Mouse (Mus musculus) gastrocnemius, postnatal 10 days (tissue): Measurements from ENCODE around the gene Sstr4. TPM values are rescaled to one million over a fixed set of nuclear protein-coding genes. Genes with fewer than 3 reads are reported as not detected.

Source experiments
- DNase-seq: peaks from one replicate; pipeline ENCODE4 v3.0.0; 2021; ENCODE audit warnings: mixed read lengths
- total RNA-seq, 2 experiments: library from RNA; stranded (reverse); gene quantifications; 2 replicates each; pipeline ENCODE4 v1.2.3; 2021

The Sstr4 gene
- total RNA-seq, 2 experiments from 2014 or later, result 0.38 to 0.72 TPM

- DNase-seq, result no peak
Measured at GRCm38 (mm10) chr2:148430941-148431340, 35.8 kb downstream of the Sstr4 start.

GRCm38 (mm10) chr2:148432346-148432745 lies 37.2 kb downstream of the Sstr4 start:
- no peak for DNase-seq

- no peak for DNase-seq
Measured at GRCm38 (mm10) chr2:148436285-148436684, 41.1 kb downstream of the Sstr4 start.

GRCm38 (mm10) chr2:148439691-148440276 lies 44.6 kb downstream of the Sstr4 start:
- no peak for DNase-seq

GRCm38 (mm10) chr2:148441421-148441820 lies 46.3 kb downstream of the Sstr4 start:
- DNase-seq, result no peak

- no peak for DNase-seq
Measured at GRCm38 (mm10) chr2:148442172-148442571, 47.0 kb downstream of the Sstr4 start.

- DNase-seq, result no peak
Measured at GRCm38 (mm10) chr2:148442710-148443109, 47.6 kb downstream of the Sstr4 start.

GRCm38 (mm10) chr2:148443249-148443958 lies 48.3 kb downstream of the Sstr4 start, which contains the start of gene Cd93:
TSS of gene Cd93 (minus strand) at chr2:148443563.
- peak; percentile 13 for DNase-seq

- no peak for DNase-seq
Measured at GRCm38 (mm10) chr2:148444472-148444871, 49.3 kb downstream of the Sstr4 start.

GRCm38 (mm10) chr2:148445616-148446015 lies 50.5 kb downstream of the Sstr4 start:
- DNase-seq, result no peak

Other genes with a start within 250 kb of the Sstr4 start
- 10 to 100 TPM; 22.0 to 26.6 TPM for gene Thbd, start 12.8 kb downstream of the Sstr4 start, total RNA-seq
- 10 to 100 TPM; 74.8 to 93.5 TPM for gene Cd93, start 48.2 kb downstream of the Sstr4 start, total RNA-seq